Mouse (Mus musculus): Measurements from ENCODE around the gene Orc1.

Orc1 gene

DNA sequence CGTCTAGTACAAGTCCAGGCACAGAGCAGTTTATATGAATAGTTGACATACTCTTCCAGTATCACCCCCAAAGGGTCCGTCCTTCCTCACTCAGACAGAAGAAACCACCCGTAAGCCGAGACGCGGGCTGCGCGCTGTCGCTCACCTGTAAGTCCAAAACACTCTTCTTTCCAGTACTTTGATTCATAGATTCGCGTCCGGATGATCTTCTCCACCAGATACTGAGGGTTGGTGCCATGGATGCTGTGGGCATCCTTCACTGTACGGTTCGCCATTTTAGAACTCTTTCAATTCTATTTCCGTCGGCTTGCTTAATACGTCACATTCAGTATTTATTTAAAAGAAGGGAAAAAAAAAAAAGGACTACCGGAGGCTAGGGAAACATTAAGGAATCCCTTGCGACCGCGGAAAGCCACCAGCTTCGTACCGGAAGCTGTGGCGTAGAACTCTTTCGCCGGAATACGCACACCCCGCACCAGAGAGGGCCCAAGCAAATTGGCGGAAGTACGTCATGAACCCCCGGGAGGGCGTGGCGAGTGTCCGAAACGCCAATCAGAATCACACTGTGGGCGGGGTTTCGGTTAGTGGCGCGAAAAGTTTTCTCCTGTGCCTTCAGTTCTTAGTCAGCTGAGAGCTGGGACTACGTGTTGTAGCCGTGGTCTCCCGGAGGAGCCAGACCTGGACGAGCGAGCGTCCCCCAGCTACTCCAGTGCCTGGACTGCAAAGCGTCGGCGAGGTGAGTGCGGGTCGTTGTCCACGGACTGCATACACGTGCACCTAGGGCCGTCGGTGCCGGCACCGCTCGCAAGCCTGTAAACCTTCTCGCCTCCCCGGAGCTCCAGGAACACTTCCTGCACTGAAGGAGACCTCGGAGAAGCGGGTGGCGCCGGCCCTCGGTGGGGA is at the start of gene Orc1, which contains the start of gene Prpf38a:
Gene Orc1 (plus strand): TSS at position 584 of the 903 bp plus-strand sequence.
Gene Prpf38a (minus strand): TSS at position 497 of the 903 bp plus-strand sequence.
- DNase-seq = peak; percentile 98

DNA sequence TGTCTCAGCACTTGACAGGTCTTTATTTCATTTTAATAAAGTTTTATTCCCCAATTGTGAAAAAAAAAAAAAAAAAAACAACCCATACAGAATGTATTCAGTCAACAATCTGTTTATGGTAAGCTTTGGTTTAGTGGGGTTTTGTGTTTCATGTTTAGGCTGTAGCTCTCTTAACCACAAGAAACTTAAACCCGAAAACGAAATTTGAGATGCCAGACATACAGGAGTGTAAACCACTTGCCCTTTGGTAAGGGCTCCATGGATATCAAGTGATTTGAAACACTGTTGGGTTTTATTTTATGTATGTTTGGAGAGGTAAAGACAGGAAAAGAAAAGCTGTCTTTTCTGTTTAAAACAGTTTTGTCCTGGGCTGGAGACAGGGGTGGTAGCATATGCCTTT is 39.5 kb upstream of the Orc1 start:
- DNase-seq = no peak

DNA sequence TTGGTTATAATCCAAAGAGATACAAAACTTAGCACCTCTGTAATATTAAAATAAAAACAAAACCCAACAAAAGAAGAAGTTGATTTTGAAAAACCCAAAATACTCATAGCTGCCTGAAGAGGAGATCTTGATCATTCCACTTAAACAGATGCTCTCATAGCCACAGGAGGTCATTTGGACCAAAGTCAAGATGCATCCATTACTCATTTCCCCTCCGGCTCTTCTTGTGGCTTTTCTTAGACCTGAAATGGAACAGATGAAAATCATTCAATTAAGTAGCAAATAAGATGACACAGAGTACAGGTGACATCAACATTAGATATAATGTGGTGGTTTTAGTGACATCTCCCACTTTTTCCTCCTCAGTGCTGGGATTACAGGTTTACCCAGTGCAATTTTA is 14.2 kb upstream of the Orc1 start:
- no peak for DNase-seq

DNA sequence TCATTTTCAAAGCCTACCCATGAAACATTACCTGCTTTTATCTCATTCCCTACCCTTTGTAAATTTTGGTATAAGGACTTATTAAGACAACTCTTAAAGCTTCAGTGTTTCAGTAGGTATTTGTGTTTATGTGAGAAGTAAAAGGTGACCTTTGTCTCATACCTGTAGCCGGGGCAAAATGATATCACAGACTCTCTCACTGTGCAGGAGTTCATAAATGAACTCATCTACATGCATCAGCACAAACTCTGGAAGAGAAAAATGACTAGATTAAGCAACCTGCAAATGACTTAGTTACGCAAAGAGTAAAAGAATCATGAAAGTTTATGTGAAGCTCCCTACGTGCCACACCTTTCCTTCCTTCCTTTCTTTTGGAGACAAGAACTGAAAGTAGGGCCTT is 6.6 kb upstream of the Orc1 start:
- DNase-seq = no peak

DNA sequence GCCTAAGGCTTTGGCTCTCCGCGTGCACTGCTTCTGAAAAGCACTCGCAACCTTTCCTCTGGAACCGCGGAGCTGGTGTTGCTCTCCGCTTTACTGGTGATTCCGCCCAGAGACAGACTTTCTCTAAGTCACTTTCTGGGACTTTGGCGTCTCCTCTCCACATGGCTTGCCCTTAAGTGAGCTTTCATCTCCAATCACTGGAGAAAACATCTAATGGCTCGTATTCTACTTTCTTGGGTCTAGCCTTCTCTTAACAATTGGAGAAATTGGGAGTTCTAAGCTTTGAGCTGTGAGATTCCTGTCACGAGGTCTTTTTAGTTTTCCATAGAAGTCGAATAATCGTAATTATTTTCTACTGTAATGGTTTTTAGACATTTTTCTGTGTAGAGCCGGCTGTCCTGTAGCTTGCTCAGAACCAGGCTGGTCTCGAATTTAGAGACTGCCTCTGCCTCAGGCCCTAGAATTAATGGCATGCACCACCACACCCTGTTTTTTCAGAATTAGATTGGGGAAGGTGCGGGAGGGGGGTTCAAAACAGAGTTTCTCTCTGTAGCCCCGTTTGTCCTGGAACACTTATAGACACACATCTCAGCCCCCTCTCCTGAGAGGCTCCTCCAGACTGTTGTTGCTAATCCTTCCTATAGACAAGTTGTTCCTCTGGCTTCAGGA is 654 bp downstream of the Orc1 start:
- no peak for DNase-seq

DNA sequence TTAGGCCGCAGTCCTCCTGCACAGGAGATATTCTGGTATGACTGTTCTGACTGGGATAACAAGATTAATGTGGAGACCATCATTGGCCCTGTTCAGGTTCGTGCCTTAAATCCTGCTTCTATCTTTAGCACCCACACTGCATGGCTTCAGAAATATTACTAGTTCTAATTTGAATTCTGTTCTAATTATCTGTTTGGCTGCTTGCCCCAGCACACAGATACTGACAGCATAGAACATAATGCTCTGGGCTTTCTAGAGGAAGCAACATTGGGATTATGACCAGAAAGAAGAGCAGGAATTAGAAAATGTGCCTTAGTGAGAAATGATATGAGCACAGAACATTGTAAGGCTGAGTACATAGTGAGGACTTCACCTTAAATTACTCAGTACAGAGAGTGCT is 14.2 kb downstream of the Orc1 start:
- DNase-seq = no peak

DNA sequence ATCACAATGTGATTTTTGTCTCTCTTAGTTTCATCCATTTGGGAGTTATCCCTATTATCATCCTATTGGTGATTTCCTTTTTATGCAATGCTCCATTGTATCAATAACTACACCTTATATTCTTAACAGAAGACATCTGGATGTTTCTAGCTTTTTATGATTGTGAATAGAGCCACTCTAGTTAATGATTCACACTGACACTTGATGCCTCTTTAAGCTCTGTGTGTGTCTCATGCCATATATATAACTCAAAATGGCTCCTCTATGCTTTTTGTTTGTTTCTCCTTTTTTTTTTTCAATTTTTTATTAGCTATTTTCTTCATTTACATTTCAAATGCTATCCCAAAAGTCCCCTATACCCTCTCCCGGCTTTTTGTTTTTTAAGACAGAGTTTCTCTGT is 16.6 kb downstream of the Orc1 start:
- DNase-seq = no peak

DNA sequence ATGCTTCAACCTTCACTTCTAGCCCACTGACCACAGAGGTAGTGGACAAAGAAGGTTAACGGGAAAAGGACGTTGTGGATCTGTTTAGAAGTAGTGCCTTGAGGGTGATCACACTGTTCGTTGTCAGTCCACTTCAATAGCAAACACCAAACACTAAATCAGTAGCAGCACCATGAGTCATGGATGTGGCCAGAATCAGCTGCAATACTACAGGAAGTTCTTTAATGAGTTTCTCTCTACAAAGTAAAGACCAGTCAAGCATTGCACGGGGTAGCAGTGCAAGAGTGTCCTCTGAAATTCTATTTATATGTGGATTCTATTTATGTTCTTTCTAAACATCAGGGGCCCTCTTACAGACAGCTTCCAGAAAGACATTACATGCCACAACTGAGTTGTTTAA is 19.1 kb downstream of the Orc1 start:
- no peak for DNase-seq

DNA sequence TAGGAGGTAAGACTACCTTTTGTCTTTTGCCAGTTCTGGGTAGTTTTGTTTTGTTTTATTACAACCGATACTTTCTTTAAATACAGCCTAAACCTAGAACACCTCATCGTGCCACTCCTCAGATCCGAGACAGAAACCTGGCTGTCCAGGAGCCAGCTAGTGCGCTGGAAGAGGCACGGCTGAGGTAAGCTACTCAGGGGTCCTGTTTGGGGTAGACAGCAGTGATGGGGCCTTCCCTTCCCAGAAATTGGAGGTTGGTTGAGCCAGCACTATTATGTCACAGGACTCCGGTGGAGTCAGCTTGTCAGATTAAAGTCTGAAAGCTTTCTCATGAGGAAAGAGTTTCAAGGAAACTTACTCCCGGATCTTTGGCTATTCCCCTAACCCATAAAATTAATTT is 22.6 kb downstream of the Orc1 start:
- DNase-seq = no peak

DNA sequence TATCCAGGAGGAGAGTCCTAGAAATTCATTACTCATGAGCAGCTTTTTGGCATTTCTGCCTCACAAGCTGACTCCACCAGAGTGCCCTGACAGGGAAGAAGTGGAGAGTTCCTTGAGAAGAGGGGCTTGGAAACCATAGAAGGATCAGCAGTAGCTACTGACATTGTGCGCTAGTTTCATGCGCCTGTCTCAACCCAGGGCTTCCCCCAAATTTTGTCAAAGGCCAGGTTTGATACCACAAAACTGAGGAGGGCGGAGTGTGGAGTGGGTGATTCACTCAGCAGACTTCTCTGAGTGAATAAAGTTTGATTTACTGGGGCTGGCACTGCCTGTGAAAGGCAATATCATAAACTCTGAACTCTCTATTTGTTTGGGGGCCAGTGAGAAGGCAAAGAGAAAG is 29.4 kb downstream of the Orc1 start:
- no peak for DNase-seq

DNA sequence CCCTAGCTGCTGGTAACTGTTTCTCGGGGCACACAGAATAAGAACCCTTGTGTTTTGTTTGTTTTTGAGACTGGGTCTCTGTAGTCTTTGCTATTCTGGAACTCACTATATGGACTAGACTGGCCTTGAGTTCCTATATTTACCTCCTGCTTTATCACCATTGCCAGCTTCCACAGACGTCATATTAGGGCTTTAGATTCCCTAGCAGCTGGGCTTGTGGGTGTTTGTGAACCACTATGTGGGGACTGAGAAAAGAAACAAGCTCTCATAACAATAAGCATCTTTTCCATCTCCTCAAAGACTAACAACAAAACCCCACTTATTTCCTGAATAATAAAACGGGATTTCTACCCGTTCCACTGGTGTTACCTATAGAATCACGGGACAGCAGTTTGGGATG is 31.7 kb downstream of the Orc1 start:
- no peak for DNase-seq

DNA sequence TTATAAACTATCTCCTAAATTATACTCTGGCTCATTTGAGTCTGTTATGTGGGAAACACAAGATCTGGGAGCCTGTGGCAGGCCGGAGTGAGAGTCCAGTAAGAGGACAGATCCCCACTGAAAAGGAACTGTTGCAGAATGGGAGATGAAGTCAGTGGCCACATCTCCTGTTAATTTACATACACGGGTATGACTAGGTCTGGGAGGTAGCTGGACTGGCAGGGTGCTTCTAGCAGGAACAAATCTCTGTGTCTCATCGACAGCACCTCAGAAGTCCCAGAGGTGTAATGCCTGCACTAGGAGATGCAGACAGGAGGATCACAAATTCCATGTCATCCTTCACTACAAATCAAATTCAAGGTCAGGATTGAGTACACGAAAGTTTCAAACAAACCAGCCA is 39.4 kb downstream of the Orc1 start:
- DNase-seq = no peak

DNA sequence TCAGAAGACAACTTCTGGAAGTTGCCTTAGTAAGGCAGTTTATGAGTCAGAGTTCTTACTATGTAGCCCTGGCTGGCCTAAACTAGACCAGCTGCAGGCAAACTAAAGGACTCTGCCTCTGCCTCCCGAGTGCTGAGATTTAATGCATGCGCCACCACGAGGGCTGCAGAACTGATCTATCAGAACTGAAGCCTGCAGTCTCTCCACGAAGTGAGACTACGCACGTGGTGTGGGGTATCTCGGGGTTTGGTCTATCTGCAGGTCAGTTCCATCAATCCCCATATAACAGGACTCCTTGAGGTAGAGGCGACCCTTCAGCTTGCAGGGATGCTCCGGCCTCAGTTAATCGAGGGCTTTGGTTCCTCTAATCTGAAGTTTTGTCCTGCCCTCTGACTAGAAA is 39.9 kb downstream of the Orc1 start:
- peak; percentile 35 for DNase-seq

DNA sequence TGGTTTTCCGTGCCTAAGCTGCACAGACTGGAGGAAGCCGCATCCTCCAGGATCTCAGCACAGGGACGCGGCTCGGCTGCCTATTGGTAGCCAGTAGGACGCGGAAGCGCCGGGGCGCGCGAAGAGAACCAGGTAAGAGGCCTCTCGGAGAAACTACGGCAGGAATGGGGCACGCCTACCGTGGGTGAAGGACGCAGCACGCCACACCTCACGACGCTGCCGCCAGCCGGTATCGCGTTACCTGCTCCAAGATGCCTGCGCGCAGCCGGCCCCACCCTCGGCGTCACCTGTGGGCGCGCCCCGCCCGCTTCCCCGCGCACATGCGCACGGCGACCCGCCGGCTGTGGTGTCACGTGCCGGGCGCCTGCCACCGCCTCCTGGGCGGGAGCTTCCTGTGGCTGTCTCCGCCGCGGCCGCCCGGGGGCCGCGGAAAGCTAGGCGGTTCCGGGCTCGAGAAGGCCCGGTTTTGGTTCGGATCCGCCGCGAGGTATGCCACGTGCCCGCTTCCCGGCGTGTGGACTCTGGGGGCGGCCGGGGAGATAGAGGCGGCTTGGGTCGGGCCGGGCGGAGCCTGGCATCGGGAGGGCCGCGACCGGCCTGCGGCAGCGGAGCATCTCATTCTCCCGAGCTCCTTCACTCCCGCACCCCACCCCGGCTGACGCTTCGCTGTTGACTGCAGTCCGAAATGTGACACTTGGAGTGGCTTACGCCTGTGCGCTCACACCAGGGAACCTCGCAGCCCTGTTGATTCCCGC is 40.5 kb downstream of the Orc1 start, which contains the start of gene Cc2d1b:
Gene Cc2d1b (plus strand): TSS at position 354 of the 755 bp plus-strand sequence.
- DNase-seq = peak; percentile 96

DNA sequence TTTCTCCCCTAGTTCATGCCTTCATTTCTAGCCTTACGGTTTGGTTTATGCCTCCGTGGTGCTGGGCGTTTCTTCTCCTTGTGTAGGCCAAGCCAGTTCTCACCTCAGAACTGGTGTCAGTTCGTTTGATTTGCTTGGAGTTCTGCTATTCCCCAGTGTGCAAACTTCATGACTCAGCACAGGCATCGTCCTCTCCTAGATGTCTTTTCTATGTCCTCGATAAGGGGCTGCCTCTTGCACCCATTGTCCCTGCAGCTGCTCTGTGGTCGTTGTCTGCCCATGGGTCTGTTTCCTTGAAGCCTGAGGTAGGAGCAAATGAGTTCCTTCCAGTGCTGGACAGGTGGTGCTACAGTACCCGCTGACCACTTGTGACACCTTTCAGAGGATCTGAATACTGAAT is 41.3 kb downstream of the Orc1 start:
- DNase-seq = no peak

DNA sequence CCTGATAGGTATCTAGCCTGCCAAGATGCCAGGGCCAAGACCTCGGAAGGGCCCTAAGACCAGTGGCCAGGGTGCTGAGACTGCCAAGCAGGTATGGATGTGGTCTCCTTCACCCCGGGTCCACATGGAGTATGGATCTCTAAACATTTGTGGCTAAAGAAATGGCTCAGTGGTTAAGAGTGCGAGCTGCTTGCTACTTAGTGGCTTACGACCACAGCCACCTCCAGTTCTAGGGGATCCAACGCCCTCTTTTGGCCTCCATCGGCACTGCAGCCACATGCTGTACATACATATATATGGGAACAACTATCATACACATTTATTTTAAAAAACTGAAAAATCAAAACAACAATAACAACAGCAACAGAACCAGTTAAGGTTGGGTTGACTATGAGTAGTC is 42.3 kb downstream of the Orc1 start:
- DNase-seq = no peak

DNA sequence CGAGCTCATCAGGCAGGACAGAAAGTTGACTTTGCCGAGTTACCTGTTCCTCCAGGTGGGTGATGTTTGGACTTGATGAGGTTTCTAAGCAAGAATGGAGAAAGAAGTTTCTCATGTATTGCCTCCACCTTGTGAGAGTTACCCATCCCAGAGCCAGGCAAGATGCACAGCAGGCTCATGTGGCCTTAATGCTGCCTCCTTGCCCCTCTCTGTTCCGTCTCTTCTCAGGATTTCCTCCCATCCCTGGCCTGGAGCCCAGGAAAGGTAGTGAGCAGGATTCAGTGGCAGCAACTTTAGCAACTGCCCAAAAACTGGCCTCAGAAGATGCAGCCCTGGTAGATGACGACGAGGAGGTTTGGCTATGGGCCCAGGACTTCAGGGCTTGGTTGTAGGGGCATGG is 47.8 kb downstream of the Orc1 start:
- no peak for DNase-seq

DNA sequence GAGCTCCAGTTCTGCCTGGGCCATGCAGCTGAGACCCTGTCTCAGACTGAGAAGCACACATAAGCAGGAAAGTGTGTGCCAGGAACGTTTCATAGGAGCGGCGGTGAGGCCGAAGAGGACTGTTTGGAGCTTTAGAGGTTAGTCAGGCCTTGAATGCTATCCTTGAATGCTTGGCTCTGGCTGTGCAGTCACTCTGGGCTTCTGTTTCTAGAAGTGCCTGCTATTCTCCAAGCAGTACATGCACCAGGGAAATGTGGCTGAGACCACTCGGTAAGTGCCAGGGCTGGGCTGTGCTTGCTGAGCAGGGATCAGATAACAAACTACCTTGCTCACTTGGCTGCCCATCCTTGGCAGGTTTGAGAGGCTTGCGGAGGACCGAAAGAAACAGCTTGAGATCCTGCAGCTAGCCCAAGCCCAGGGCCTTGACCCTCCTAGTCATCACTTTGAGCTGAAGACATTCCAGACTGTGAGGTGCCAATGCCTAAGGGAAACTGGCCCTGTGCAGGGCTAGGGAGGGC is 50.2 kb downstream of the Orc1 start:
- no peak for DNase-seq

DNA sequence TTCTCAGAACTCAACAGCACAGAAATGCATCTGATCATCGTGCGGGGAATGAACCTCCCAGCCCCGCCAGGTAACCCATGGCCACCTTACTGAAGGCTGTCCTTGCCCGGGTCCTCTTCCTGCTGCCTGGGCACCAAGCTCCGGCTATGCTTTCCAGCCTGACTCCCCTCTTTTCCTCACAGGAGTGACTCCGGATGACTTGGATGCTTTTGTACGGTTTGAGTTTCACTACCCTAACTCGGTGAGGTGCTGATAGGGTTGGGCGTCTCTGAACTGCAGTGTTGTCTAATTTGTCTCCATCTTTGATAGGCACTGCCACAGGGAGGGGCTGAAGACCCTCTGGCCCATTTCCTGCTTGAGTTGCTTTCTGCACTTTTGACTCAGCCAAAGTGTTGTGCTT is 50.9 kb downstream of the Orc1 start:
- no peak for DNase-seq

DNA sequence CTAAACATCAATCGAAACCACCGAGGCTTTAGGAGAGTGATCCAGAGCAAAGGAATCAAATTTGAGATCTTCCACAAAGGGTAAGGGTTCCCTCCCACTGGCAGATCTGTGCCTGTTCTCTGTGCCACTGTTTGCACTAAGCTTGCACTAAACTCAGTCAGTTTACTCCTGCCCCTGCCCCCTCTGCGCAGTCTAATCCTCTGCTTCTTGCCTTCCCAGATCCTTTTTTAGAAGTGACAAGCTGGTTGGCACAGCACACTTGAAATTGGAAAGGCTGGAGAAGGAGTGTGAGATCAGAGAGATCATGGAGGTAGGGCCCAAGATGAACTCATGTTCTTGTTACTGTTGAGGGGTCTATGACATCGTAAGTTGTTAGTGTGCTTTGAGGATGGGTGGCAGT is 52.4 kb downstream of the Orc1 start:
- DNase-seq = no peak

DNA sequence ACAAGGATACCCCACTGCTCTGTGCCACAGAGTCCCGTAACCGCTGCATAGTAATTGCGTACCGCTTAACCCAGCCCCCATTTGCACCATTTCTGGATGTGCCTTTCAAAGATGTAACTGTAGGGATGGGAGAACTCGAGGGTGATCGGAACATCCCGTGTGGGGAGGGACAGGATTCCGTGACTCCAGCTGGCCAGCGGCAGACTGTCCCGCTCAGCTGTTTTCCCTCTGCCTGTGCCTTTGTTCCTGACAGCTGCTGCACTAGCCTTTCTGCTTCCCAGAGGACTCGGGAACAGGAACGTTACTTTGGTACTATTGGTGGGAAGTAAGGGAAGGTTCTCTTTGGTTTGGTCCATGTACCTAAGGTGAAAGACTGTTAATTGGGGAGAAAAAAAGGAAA is 54.5 kb downstream of the Orc1 start:
- DNase-seq = no peak

DNA sequence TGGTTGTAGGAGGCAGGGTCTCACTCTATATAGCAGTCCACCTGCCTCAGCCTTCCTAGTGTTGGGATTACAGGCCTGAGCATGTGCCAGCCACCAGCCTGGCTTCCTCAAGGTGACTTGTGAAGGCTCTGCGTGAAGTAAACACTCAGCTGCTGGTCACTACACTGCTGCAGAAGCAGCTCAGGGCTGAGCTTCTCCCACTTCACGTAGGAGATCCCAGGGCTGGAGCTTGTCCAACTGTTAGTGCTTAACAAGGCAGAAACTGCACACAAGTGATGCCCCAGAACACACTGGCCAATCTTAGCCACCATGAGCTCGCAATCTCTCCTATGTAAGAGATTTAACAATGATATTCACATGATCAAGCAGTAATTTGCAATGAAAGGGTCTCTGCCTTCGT is 55.5 kb downstream of the Orc1 start:
- DNase-seq = no peak

DNA sequence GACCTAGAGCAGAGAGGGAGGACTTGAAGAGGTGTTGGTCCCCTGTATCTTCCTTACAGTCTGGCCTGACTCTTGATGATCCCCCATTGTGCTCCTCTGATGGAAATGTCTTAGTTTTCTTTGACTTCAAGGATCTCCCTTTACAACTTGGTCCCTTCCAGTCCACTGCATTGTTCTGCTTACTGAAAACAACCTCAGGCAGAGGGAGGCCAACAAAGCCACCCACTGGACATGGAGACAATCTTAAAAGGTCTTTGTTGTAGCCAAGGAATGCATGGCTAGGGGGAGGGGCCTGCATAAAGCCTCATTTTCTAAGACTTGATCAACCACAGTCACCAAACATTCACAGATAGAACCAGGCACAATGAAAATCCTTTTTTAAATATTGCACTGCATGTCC is 55.9 kb downstream of the Orc1 start:
- DNase-seq = no peak
